Mouse (Mus musculus) embryonic facial prominence, embryonic 13.5 days (tissue): ENCODE measurements around the gene Pop7. TPM values are rescaled to one million over a fixed set of nuclear protein-coding genes. Genes with fewer than 3 reads are reported as not detected.

Source experiments
- ATAC-seq: fragments of 200-750 bp; cut with Nextera tagmentation; 2 replicates; pipeline ENCODE4 v1.8.0; 2017; ENCODE audit warnings: low read depth; ENCODE audit not compliant: insufficient number of reproducible peaks, insufficient read depth, low FRiP score, low TSS enrichment
- H3K27ac ChIP-seq: fragments of 300-500 bp; sonication (generic); 2 replicates; pipeline ENCODE4 v1.5.1; 2015; ENCODE audit warnings: moderate library complexity, mild to moderate bottlenecking, inconsistent platforms
- H3K27me3 ChIP-seq: fragments of 300-500 bp; sonication (generic); 2 replicates; pipeline ENCODE4 v1.6.1; 2015; ENCODE audit warnings: mild to moderate bottlenecking, inconsistent platforms
- H3K36me3 ChIP-seq: fragments of 300-500 bp; sonication (generic); 2 replicates; pipeline ENCODE4 v1.6.1; 2015; ENCODE audit warnings: mild to moderate bottlenecking, inconsistent platforms
- H3K4me1 ChIP-seq: fragments of 300-500 bp; sonication (generic); 2 replicates; pipeline ENCODE4 v1.6.1; 2015; ENCODE audit warnings: inconsistent platforms
- H3K4me2 ChIP-seq: fragments of 300-500 bp; sonication (generic); 2 replicates; pipeline ENCODE4 v1.6.1; 2015; ENCODE audit warnings: moderate library complexity, mild to moderate bottlenecking, inconsistent platforms
- H3K4me3 ChIP-seq: fragments of 300-500 bp; sonication (generic); 2 replicates; pipeline ENCODE4 v1.5.1; 2015; ENCODE audit warnings: mild to moderate bottlenecking, inconsistent platforms
- H3K9ac ChIP-seq: fragments of 300-500 bp; sonication (generic); 2 replicates; pipeline ENCODE4 v1.6.1; 2015; ENCODE audit warnings: mild to moderate bottlenecking, inconsistent platforms
- H3K9me3 ChIP-seq: fragments of 300-500 bp; sonication (generic); 2 replicates; pipeline ENCODE4 v1.6.1; 2016; ENCODE audit warnings: inconsistent platforms
- WGBS: fragments of 180-500 bp; shearing (Covaris S2); methylation state at CpG from one replicate; pipeline ENCODE4 v1.1.7; 2015; ENCODE audit warnings: mixed read lengths; 5-methylcytosine and 5-hydroxymethylcytosine counted together
- polyA plus RNA-seq: library from polyadenylated mRNA; unstranded; fragments of >200 nt; fragmentation: Nextera tagmentation; extraction: Ambion mirVana; gene quantifications from 2 replicates; pipeline ENCODE4 v1.2.1, GENCODE M21; 2015

The Pop7 gene
- 48.0 and 56.2 TPM in 2 replicates for polyA plus RNA-seq

GRCm38 (mm10) chr5:137501709-137502666, at the start of gene Pop7:
Gene Pop7, minus strand, starts transcription at chr5:137502518.
- Histone ChIP-seq H3K27ac (peak within 1 kb of the TSS; percentile 94), H3K9me3 (no peaks in the 10 kb centered on the region), H3K4me2 (peak within 1 kb of the TSS; percentile 89), H3K9ac (peak within 1 kb of the TSS; percentile 84), H3K27me3 (no peaks in the 10 kb centered on the region), H3K4me3 (peak within 1 kb of the TSS; percentile 64), H3K4me1 (peaks cover 16% of the 10 kb centered on the region), H3K36me3 (peaks cover 7% of the 10 kb centered on the region; the same call in 1 of the 2 replicates)
- ATAC-seq: peak; percentile 95
- 2% methylated on average over 64 of the region's 64 CpGs for WGBS

DNA sequence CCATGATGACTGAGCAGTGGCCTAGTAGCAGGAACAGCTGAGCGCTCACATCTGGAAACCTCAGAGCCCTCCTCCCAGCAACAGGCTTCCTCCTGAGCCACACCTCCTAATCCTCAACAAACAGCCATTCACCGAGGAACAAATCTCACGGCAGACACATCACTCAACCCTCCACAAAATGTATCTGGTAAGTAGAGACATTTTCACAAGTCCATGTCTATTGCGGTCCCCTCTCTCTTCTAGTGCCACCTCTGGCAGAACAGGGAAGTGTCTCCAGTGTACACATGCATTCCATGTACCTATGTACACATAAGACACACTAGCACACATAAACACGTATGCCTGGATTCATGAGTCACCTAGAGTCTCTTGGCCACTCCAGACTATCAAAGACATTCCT, 48.8 kb upstream of the Pop7 start:
- Histone ChIP-seq H3K4me2 (no peak overlapping the region), H3K36me3 (no peaks in the 10 kb centered on the region), H3K27me3 (peaks cover 20% of the 10 kb centered on the region), H3K4me1 (peaks cover 7% of the 10 kb centered on the region; the same call in 1 of the 2 replicates), H3K27ac (no peak overlapping the region), H3K4me3 (no peak overlapping the region), H3K9ac (no peak overlapping the region), H3K9me3 (no peaks in the 10 kb centered on the region)
- WGBS: 70% methylated on average over 5 of the region's 5 CpGs
- ATAC-seq: no peak

DNA sequence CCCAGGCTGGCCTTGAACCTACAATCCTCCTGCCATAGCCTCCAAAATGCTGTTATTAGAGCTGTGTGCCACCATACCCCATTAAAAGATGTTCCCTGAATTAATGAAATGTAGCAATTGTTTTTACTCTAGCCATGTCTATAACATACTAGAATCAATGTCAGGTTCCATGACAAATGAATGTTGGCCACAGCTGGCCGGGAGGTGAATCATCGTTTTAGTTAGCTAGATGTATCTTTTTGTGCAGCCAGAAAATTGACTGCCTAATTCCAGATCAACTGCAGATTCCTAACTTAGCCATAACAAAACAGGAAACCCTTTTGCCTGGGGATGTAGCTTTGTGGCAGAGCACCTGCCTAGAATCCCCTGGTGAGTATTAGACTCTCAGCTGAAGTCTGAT, 47.5 kb upstream of the Pop7 start:
- no peak for ATAC-seq

GRCm38 (mm10) chr5:137545596-137545995, 43.3 kb upstream of the Pop7 start:
- 72% methylated on average over 4 of the region's 4 CpGs for WGBS

More for the DNA sequence above, 47.5 kb upstream of the Pop7 start:
- WGBS: 83% methylated on average over 2 of the region's 2 CpGs
- Histone ChIP-seq H3K27ac (no peak overlapping the region), H3K9me3 (no peaks in the 10 kb centered on the region), H3K36me3 (no peaks in the 10 kb centered on the region), H3K9ac (no peak overlapping the region), H3K27me3 (peaks cover 16% of the 10 kb centered on the region), H3K4me2 (no peak overlapping the region), H3K4me1 (peaks cover 7% of the 10 kb centered on the region; the same call in 1 of the 2 replicates), H3K4me3 (no peak overlapping the region)

GRCm38 (mm10) chr5:137544926-137545325, 42.6 kb upstream of the Pop7 start:
- Histone ChIP-seq H3K9ac (no peak overlapping the region), H3K4me2 (no peak overlapping the region), H3K27ac (no peak overlapping the region), H3K4me3 (no peak overlapping the region), H3K4me1 (no peaks in the 10 kb centered on the region), H3K27me3 (no peaks in the 10 kb centered on the region), H3K36me3 (no peaks in the 10 kb centered on the region), H3K9me3 (no peaks in the 10 kb centered on the region)
- ATAC-seq: no peak
- 64% methylated on average over 6 of the region's 6 CpGs for WGBS

More at GRCm38 (mm10) chr5:137545596-137545995, 43.3 kb upstream of the Pop7 start:
- H3K4me3 ChIP-seq: no peak overlapping the region
- H3K4me1 ChIP-seq: no peaks in the 10 kb centered on the region
- H3K9ac ChIP-seq: no peak overlapping the region
- no peaks in the 10 kb centered on the region for H3K36me3 ChIP-seq
- no peaks in the 10 kb centered on the region for H3K27me3 ChIP-seq
- H3K27ac ChIP-seq: no peak overlapping the region
- H3K9me3 ChIP-seq: no peaks in the 10 kb centered on the region
- ATAC-seq: no peak
- H3K4me2 ChIP-seq: no peak overlapping the region

- Histone ChIP-seq H3K4me3 (no peak overlapping the region), H3K9ac (no peak overlapping the region), H3K36me3 (no peaks in the 10 kb centered on the region), H3K27ac (no peak overlapping the region), H3K27me3 (no peaks in the 10 kb centered on the region), H3K9me3 (no peaks in the 10 kb centered on the region), H3K4me1 (0 out of 2 replicates have a peak, but pooled peaks cover 3% of the 10 kb centered on the region), H3K4me2 (no peak overlapping the region)
- ATAC-seq: no peak
- 75% methylated on average over 5 of the region's 5 CpGs for WGBS
These were observed 39.6 kb upstream of the Pop7 start for GRCm38 (mm10) chr5:137541768-137542540.

GRCm38 (mm10) chr5:137540991-137541390, 38.7 kb upstream of the Pop7 start:
- Histone ChIP-seq H3K4me3 (no peak overlapping the region), H3K9ac (no peak overlapping the region), H3K4me1 (0 out of 2 replicates have a peak, but pooled peaks cover 3% of the 10 kb centered on the region), H3K27ac (no peak overlapping the region), H3K9me3 (no peaks in the 10 kb centered on the region), H3K36me3 (no peaks in the 10 kb centered on the region), H3K4me2 (no peak overlapping the region), H3K27me3 (no peaks in the 10 kb centered on the region)
- 74% methylated on average over 6 of the region's 6 CpGs for WGBS
- ATAC-seq: no peak

GRCm38 (mm10) chr5:137539291-137539801, 37.0 kb upstream of the Pop7 start:
- WGBS: 61% methylated on average over 7 of the region's 7 CpGs
- no peaks in the 10 kb centered on the region for H3K36me3 ChIP-seq
- H3K9me3 ChIP-seq: no peaks in the 10 kb centered on the region
- no peaks in the 10 kb centered on the region for H3K27me3 ChIP-seq
- H3K27ac ChIP-seq: no peak overlapping the region
- 0 out of 2 replicates have a peak, but pooled peaks cover 3% of the 10 kb centered on the region for H3K4me1 ChIP-seq
- H3K4me3 ChIP-seq: no peak overlapping the region
- no peak for ATAC-seq
- no peak overlapping the region for H3K9ac ChIP-seq
- no peak overlapping the region for H3K4me2 ChIP-seq

- H3K4me3 ChIP-seq: no peak overlapping the region
- H3K9me3 ChIP-seq: no peaks in the 10 kb centered on the region
- H3K27me3 ChIP-seq: no peaks in the 10 kb centered on the region
- ATAC-seq: no peak
- H3K27ac ChIP-seq: no peak overlapping the region
- 61% methylated on average over 4 of the region's 4 CpGs for WGBS
- no peak overlapping the region for H3K9ac ChIP-seq
- H3K4me1 ChIP-seq: 0 out of 2 replicates have a peak, but pooled peaks cover 3% of the 10 kb centered on the region
- no peak overlapping the region for H3K4me2 ChIP-seq
- no peaks in the 10 kb centered on the region for H3K36me3 ChIP-seq
These were observed 35.1 kb upstream of the Pop7 start for GRCm38 (mm10) chr5:137537461-137537860.

DNA sequence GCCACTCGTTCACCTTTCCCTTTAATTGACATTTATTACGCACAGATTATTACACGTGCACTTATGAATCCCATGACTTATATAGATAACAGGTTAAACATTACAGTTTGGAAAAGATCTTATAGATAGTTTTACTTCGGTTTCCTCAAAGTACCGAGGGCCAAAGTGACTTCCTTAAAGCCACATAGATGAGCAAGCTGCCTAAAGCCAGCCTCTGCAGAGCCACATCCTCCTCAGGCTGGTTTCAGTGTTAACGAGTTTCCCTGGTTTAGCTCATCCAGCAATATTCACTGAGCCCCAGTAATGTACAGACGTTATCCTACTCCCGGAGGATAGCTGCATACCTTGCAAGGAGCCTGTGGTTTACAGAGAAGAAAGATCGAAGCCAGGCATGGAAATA, 33.0 kb upstream of the Pop7 start:
- 82% methylated on average over 9 of the region's 9 CpGs for WGBS
- H3K9me3 ChIP-seq: no peaks in the 10 kb centered on the region
- no peak overlapping the region for H3K9ac ChIP-seq
- no peak for ATAC-seq
- no peak overlapping the region for H3K4me2 ChIP-seq
- peaks cover 7% of the 10 kb centered on the region for H3K4me1 ChIP-seq
- H3K4me3 ChIP-seq: no peak overlapping the region
- H3K36me3 ChIP-seq: no peaks in the 10 kb centered on the region
- H3K27ac ChIP-seq: no peak overlapping the region
- no peaks in the 10 kb centered on the region for H3K27me3 ChIP-seq

- H3K27me3 ChIP-seq: no peaks in the 10 kb centered on the region
- no peak overlapping the region for H3K4me2 ChIP-seq
- H3K27ac ChIP-seq: no peak overlapping the region
- 89% methylated on average over 3 of the region's 3 CpGs for WGBS
- H3K9me3 ChIP-seq: no peaks in the 10 kb centered on the region
- ATAC-seq: no peak
- H3K9ac ChIP-seq: no peak overlapping the region
- peaks cover 13% of the 10 kb centered on the region for H3K4me1 ChIP-seq
- H3K36me3 ChIP-seq: peaks cover 5% of the 10 kb centered on the region
- no peak overlapping the region for H3K4me3 ChIP-seq
These were observed 32.4 kb upstream of the Pop7 start for GRCm38 (mm10) chr5:137534762-137535161.
